Mouse (Mus musculus) hindbrain, embryonic 16.5 days (tissue): ENCODE results near the gene Dusp9. TPM values are rescaled to one million over a fixed set of nuclear protein-coding genes. Genes with fewer than 3 reads are reported as not detected.

ENCODE experiments used
- ATAC-seq: fragments of 200-750 bp; cut with Nextera tagmentation; 2 replicates; pipeline ENCODE4 v1.8.0; 2017; ENCODE audit warnings: moderate TSS enrichment, moderate library complexity
- H3K27ac ChIP-seq: fragments of 300-500 bp; sonication (generic); 2 replicates; pipeline ENCODE4 v1.5.1; 2014; ENCODE audit warnings: low read depth, mild to moderate bottlenecking, control low read depth, low read length, moderate library complexity
- H3K27me3 ChIP-seq: fragments of 300-500 bp; sonication (generic); replicated peaks from 2 replicates; pipeline ENCODE4 v1.6.1; 2014; ENCODE audit warnings: low read length; ENCODE audit not compliant: control insufficient read depth, insufficient read depth
- H3K36me3 ChIP-seq: fragments of 300-500 bp; sonication (generic); 2 replicates; pipeline ENCODE4 v1.6.1; 2014; ENCODE audit warnings: mild to moderate bottlenecking, low read length, moderate library complexity, mixed read lengths; ENCODE audit not compliant: control insufficient read depth, insufficient read depth
- H3K4me1 ChIP-seq: fragments of 300-500 bp; sonication (generic); 2 replicates; pipeline ENCODE4 v1.6.1; 2014; ENCODE audit warnings: low read depth, low read length; ENCODE audit not compliant: control insufficient read depth, insufficient read depth
- H3K4me2 ChIP-seq: fragments of 300-500 bp; sonication (generic); 2 replicates; pipeline ENCODE4 v1.6.1; 2014; ENCODE audit warnings: mild to moderate bottlenecking, low read length, control low read depth, moderate library complexity
- H3K4me3 ChIP-seq: fragments of 300-500 bp; sonication (generic); 2 replicates; pipeline ENCODE4 v1.5.1; 2014; ENCODE audit warnings: mild to moderate bottlenecking, low read length, control low read depth, moderate library complexity
- H3K9ac ChIP-seq: fragments of 300-500 bp; sonication (generic); 2 replicates; pipeline ENCODE4 v1.6.1; 2014; ENCODE audit warnings: low read depth, mild to moderate bottlenecking, control low read depth, low read length, moderate library complexity
- H3K9me3 ChIP-seq: fragments of 300-500 bp; sonication (generic); 2 replicates; pipeline ENCODE4 v1.6.1; 2014; ENCODE audit warnings: mild to moderate bottlenecking, low read length, moderate library complexity; ENCODE audit not compliant: control insufficient read depth
- WGBS: fragments of 180-500 bp; shearing (Covaris S2); extraction: QIAGEN DNeasy Blood & Tissue Kit; methylation state at CpG from one replicate; pipeline ENCODE4 v1.1.7; 2014; 5-methylcytosine and 5-hydroxymethylcytosine counted together
- polyA plus RNA-seq: library from polyadenylated mRNA; unstranded; fragments of >200 nt; fragmentation: Nextera tagmentation; extraction: Ambion mirVana; gene quantifications from 2 replicates; pipeline ENCODE4 v1.2.1, GENCODE M21; 2015

The Dusp9 gene
- polyA plus RNA-seq, 1 experiment from 2014 or later: 0.84 TPM

DNA sequence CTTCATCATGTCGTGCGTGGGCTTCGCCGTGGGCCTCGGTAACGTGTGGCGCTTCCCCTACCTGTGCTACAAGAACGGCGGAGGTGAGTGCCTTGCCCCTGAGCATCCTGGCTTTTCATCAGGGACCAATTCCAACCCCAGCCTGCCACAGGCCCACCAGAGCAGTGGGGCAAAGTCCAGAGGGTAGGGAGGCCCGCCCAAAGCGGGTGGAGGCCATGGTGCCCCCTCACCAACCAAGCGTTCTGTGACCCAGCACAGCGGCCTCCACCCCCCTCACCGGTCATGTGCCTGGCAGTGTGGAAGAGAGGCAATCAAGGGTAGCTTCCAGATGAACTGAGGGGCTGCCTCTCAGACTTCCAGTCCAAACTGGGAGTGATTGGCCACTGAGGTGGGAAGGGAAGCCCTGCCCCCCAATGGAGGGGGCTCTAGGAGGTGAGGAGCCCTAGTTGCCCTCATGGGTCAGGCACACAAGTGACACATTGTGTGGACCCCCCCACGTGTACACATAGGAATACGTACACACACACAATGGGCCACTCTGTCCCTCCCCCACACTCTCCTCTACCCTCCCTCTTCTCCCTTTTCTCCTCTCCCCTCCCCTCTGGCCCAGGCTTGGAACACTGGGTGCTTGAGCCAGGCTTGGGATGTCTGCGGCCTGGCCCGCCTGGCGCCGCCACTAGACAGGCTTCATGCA lies 34.9 kb downstream of the Dusp9 start:
- Histone ChIP-seq H3K4me3 (peak overlapping the region; percentile 63), H3K27me3 (no peaks in the 10 kb centered on the region), H3K4me1 (peaks cover 11% of the 10 kb centered on the region), H3K27ac (peak overlapping the region; percentile 76; the same call in 1 of the 2 replicates), H3K9ac (peak overlapping the region; percentile 78), H3K36me3 (no peaks in the 10 kb centered on the region), H3K9me3 (no peaks in the 10 kb centered on the region), H3K4me2 (peak overlapping the region; percentile 74)
- ATAC-seq: peak; percentile 47
- WGBS: 22% methylated on average over 20 of the region's 20 CpGs

DNA sequence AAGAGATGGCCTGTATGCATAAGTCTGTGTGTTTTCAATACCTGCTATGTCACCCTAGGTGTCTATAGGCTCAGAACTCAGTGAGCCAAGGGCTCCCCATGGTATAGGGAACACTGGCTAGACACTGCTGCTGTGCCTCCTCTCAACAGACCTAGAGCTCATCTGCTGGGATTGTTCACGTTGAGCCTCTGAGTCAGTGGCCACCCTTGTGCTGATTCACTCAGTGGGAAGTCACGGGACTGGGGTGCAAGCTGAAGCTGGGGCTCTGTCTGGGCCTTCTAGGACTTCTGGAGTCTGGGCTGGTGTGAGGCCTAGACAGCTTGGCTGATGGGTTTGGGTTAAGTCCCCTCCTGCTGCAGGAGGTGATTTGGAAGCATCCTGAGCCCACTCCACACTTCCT lies 36.0 kb downstream of the Dusp9 start:
- H3K27me3 ChIP-seq: no peaks in the 10 kb centered on the region
- H3K27ac ChIP-seq: no peak overlapping the region
- 53% methylated on average over 2 of the region's 2 CpGs for WGBS
- no peaks in the 10 kb centered on the region for H3K9me3 ChIP-seq
- ATAC-seq: no peak
- H3K4me3 ChIP-seq: peak overlapping the region; percentile 63; the same call in 1 of the 2 replicates
- H3K4me1 ChIP-seq: peaks cover 11% of the 10 kb centered on the region
- H3K4me2 ChIP-seq: peak overlapping the region; percentile 74
- peaks cover 2% of the 10 kb centered on the region; the same call in 1 of the 2 replicates for H3K36me3 ChIP-seq
- H3K9ac ChIP-seq: no peak overlapping the region; the same call in 1 of the 2 replicates

DNA sequence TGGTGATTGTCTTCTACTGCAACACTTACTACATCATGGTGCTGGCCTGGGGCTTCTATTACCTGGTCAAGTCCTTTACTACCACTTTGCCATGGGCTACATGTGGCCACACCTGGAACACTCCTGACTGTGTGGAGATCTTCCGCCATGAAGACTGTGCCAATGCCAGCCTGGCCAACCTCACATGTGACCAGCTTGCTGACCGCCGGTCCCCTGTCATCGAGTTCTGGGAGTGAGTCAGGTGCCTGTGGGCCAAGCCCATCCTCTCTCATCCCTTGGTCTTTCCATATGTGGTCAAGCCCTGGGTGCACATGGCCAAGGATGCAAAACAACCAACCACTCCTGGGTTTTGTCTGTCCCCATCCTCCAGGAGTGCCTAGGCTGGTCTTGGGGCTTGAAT lies 37.4 kb downstream of the Dusp9 start:
- peaks cover 4% of the 10 kb centered on the region; the same call in 1 of the 2 replicates for H3K36me3 ChIP-seq
- H3K27ac ChIP-seq: no peak overlapping the region
- H3K4me2 ChIP-seq: no peak overlapping the region
- peaks cover 11% of the 10 kb centered on the region for H3K4me1 ChIP-seq
- no peaks in the 10 kb centered on the region for H3K9me3 ChIP-seq
- WGBS: 100% methylated on average over 4 of the region's 4 CpGs
- H3K27me3 ChIP-seq: no peaks in the 10 kb centered on the region
- ATAC-seq: no peak
- no peak overlapping the region for H3K4me3 ChIP-seq
- no peak overlapping the region for H3K9ac ChIP-seq

DNA sequence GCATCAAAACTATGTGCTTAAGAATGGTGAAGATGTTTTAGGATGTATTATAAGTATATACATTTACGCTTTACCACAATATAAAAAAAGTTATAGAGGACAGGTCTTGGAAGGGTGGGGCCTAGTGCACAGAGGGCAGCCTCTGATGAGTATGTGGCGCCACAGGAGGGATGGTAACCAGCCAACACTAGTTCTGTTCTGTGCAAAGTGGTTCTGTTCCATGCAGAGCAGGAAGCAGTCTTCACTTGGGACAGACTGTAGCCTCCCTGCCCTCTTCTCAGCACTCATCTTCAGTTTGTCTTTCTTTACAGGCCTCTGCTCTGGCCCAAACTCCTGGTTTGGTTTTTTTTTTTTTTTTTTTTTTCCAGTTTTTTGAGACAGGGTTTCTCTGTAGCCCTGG lies 44.9 kb downstream of the Dusp9 start:
- no peaks in the 10 kb centered on the region for H3K27me3 ChIP-seq
- 79% methylated on average over 2 of the region's 2 CpGs for WGBS
- H3K4me3 ChIP-seq: no peak overlapping the region
- H3K4me2 ChIP-seq: no peak overlapping the region
- peaks cover 4% of the 10 kb centered on the region for H3K36me3 ChIP-seq
- ATAC-seq: no peak
- no peaks in the 10 kb centered on the region for H3K4me1 ChIP-seq
- no peak overlapping the region for H3K9ac ChIP-seq
- no peak overlapping the region for H3K27ac ChIP-seq
- H3K9me3 ChIP-seq: no peaks in the 10 kb centered on the region

DNA sequence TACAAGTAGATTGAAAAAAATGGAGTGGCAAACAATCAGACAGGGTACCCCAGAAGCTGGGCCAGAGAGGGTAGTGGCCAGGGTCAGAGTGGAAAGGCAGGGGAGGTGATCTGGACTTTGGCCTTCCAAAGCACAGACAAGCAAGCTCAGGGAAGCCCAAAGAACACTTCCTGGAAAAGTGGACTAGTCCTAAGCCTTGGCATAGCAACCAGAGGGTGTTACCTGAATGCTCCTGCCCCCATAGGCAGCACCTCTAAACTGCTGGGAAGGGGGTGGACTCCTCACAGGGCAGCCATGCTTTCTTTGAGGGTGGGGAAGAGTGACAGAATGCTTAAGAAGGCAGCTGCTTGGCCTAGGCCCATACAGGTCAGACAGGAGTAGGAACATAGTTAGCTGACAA lies 45.8 kb downstream of the Dusp9 start:
- no peaks in the 10 kb centered on the region for H3K9me3 ChIP-seq
- H3K4me3 ChIP-seq: no peak overlapping the region
- no peaks in the 10 kb centered on the region for H3K4me1 ChIP-seq
- peaks cover 4% of the 10 kb centered on the region for H3K36me3 ChIP-seq
- no peak overlapping the region for H3K9ac ChIP-seq
- no peak overlapping the region for H3K27ac ChIP-seq
- no peaks in the 10 kb centered on the region for H3K27me3 ChIP-seq
- no peak overlapping the region for H3K4me2 ChIP-seq
- 0 out of 2 replicates have a peak, but pooled peaks have one; percentile 14 for ATAC-seq

DNA sequence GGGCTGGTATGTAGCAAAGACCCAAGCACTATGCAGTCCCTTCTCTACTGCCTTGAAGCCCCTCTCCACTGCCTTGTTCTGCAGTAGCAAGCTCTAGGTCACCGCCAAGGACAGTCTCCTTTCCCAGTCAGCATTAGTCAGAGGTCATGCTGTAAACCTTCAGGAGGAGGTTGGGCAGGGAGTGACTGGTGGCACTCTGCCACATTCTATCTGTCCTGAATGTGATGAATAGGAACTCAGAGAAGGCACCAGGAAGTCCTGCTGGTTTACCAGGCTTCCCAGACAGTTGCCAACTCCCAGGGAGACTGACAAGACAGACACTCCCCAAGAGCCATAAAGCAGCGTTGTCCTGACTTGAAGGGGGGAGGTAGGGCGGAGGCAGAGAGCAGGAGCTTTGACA lies 46.4 kb downstream of the Dusp9 start:
- ATAC-seq: no peak
- Histone ChIP-seq H3K4me3 (no peak overlapping the region), H3K36me3 (no peaks in the 10 kb centered on the region; the same call in 1 of the 2 replicates), H3K9me3 (no peaks in the 10 kb centered on the region), H3K9ac (no peak overlapping the region), H3K4me1 (no peaks in the 10 kb centered on the region), H3K4me2 (no peak overlapping the region), H3K27ac (no peak overlapping the region), H3K27me3 (no peaks in the 10 kb centered on the region)
- WGBS: 91% methylated on average over 3 of the region's 3 CpGs

DNA sequence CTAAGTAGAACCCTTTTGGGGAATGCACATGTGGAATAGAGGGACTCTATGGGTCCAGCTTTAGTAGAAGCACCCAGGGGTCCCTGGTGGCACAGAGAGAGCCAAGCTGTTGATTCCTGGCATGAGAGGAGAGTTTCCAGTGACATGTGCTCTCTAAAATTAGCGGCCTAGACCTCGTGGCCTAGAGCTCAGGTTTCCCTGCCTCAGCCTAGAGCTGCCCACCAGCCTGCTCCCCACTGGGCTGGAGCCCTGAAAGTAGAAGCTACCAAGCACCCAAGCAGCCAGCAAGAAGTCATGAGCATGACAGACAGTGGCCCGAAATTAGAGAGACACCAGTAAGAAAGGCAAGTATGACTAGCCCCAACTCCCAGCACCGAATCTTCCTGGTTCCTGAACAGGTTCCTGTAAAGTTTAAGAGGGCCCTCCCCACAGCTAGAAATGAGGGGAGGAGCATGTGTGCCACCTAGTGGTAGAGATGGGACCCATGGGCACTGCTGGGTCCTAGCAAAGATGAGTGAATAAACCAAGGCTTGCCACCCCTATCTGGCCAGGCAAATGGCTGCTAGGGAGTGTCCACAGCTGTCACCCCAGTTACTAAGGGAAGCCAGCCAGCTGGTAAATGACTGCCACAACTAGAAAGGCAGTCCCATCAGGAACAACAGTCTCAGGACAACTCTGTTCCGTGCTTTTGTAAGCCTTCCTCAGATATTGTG lies 51.9 kb downstream of the Dusp9 start:
- ATAC-seq: peak; percentile 70; the same call in 1 of the 2 replicates
- Histone ChIP-seq H3K9me3 (no peaks in the 10 kb centered on the region), H3K4me1 (no peaks in the 10 kb centered on the region), H3K4me3 (no peak overlapping the region), H3K36me3 (no peaks in the 10 kb centered on the region; the same call in 1 of the 2 replicates), H3K4me2 (no peak overlapping the region), H3K27ac (no peak overlapping the region), H3K9ac (no peak overlapping the region), H3K27me3 (no peaks in the 10 kb centered on the region)
- 80% methylated on average over 5 of the region's 5 CpGs for WGBS

Other genes starting within 250 kb of the Dusp9 start
- gene Gm18336, start 240.7 kb upstream of the Dusp9 start, polyA plus RNA-seq: 0.09 and 0.15 TPM in 2 replicates
- gene Zfp92, start 228.3 kb upstream of the Dusp9 start, polyA plus RNA-seq: 1.7 and 1.9 TPM in 2 replicates
- not detected in 2 replicates for gene Trex2, start 204.1 kb upstream of the Dusp9 start, polyA plus RNA-seq
- gene Haus7, start 180.4 kb upstream of the Dusp9 start, polyA plus RNA-seq: 68.4 and 70.7 TPM in 2 replicates
- 23.2 and 40.9 TPM in 2 replicates for gene Bgn, start 155.8 kb upstream of the Dusp9 start, polyA plus RNA-seq
- gene Atp2b3, start 136.3 kb upstream of the Dusp9 start, polyA plus RNA-seq: 8.9 and 9.1 TPM in 2 replicates
- gene Pnck, start 20.7 kb downstream of the Dusp9 start, polyA plus RNA-seq: 176 and 194 TPM in 2 replicates
- gene Slc6a8, start 33.7 kb downstream of the Dusp9 start, polyA plus RNA-seq: 6.0 and 7.1 TPM in 2 replicates
- 144 and 154 TPM in 2 replicates for gene Bcap31, start 76.8 kb downstream of the Dusp9 start, polyA plus RNA-seq
- gene Abcd1, start 77.2 kb downstream of the Dusp9 start, polyA plus RNA-seq: 13.1 and 13.2 TPM in 2 replicates
- gene Plxnb3, start 117.7 kb downstream of the Dusp9 start, polyA plus RNA-seq: 0.90 and 1.2 TPM in 2 replicates
- 1.9 and 4.4 TPM in 2 replicates for gene Srpk3, start 135.0 kb downstream of the Dusp9 start, polyA plus RNA-seq
- gene Idh3g, start 147.5 kb downstream of the Dusp9 start, polyA plus RNA-seq: 275 and 285 TPM in 2 replicates
- gene Ssr4, start 147.6 kb downstream of the Dusp9 start, polyA plus RNA-seq: 145 and 162 TPM in 2 replicates
- 3.1 and 4.0 TPM in 2 replicates for gene Pdzd4, start 185.6 kb downstream of the Dusp9 start, polyA plus RNA-seq